Mouse (Mus musculus): ENCODE measurements around the gene Rab3b.

GRCm38 (mm10) chr4:108904790-108905189 lies 25.9 kb downstream of the Rab3b start:
- TF ChIP-seq CTCF (IDR thresholded peaks at IDR 0.05), result no peak
- no peak for TF ChIP-seq POLR2A (IDR thresholded peaks at IDR 0.05; ENCODE audit: insufficient read depth, low read depth, low read length)
